Mouse (Mus musculus) G1E (cell line): Measurements from ENCODE around the gene Heatr6.

Experiments
- CTCF ChIP-seq: IDR thresholded peaks from 2 replicates; pipeline ENCODE4 v1.5.1; 2012; ENCODE audit warnings: low read depth, low read length, inconsistent platforms, mixed read lengths
- GATA1 ChIP-seq: IDR thresholded peaks from 2 replicates; pipeline ENCODE4 v1.6.1; 2012; ENCODE audit warnings: borderline replicate concordance, low read length, inconsistent platforms, mixed read lengths
- GATA2 ChIP-seq: IDR thresholded peaks from 2 replicates; pipeline ENCODE4 v1.6.1; 2012; ENCODE audit warnings: low read depth, low read length, inconsistent platforms, borderline replicate concordance
- POLR2AphosphoS5 ChIP-seq: IDR thresholded peaks from 2 replicates; pipeline ENCODE4 v1.6.1; 2012; ENCODE audit warnings: low read depth, low read length, inconsistent platforms; ENCODE audit not compliant: insufficient replicate concordance
- TAL1 ChIP-seq: conservative IDR thresholded peaks from 2 replicates; pipeline ENCODE4 v1.6.1; 2012; ENCODE audit warnings: low read depth, low read length, inconsistent platforms, mixed read lengths

DNA sequence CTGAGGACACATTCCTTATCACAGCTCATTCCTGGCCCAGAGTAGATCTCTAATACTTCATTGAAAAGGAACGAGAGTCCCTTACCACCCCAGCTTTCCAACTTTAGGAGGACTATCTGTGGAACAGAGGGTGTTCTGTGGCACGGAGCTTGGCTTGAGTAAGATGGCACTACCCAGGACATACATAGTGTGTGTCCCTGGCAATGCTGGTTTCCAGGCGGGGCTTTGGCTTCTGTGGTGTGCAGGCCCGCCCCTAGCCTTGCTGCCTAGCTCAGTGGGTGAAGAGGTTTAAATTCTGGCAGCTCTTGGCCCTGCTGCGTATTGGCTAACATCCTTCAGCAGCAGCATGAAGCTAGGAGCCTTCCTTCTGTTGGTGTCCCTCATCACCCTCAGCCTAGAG is 6.8 kb upstream of the Heatr6 start, which contains the start of gene Wfdc21:
- TF ChIP-seq CTCF (no peak), GATA1 (no peak), TAL1 (no peak), GATA2 (no peak), POLR2AphosphoS5 (no peak)
